Mouse (Mus musculus): Measurements from ENCODE around the gene Foxp1. TPM values are rescaled to one million over a fixed set of nuclear protein-coding genes. Genes with fewer than 3 reads are reported as not detected.

Gene Foxp1
- polyA plus RNA-seq, 1 experiment from 2014 or later: 91.9 TPM

GRCm38 (mm10) chr6:99540653-99541052 lies 18.1 kb upstream of the Foxp1 start:
- H3K27me3 ChIP-seq (ENCODE audit: control insufficient read depth, insufficient read depth, low read length): no peaks in the 10 kb centered on the region
- no peak overlapping the region for H3K4me3 ChIP-seq (ENCODE audit: low read depth, low read length)
- WGBS: 72% methylated on average over 6 of the region's 6 CpGs
- no peak overlapping the region for H3K27ac ChIP-seq (ENCODE audit: low read depth, low read length)
- no peaks in the 10 kb centered on the region for H3K9me3 ChIP-seq (ENCODE audit: control insufficient read depth, low read length)
- H3K4me2 ChIP-seq (replicated peaks; ENCODE audit: low read depth, low read length): no peak overlapping the region
- DNase-seq (ENCODE audit: low spot score) (no peak), ATAC-seq (ENCODE audit: low FRiP score) (no peak)
- H3K4me1 ChIP-seq (replicated peaks; ENCODE audit: control insufficient read depth, insufficient read depth, low read length): no peaks in the 10 kb centered on the region
- no peaks in the 10 kb centered on the region for H3K36me3 ChIP-seq (ENCODE audit: control insufficient read depth, insufficient read depth, low read length)
- H3K9ac ChIP-seq (ENCODE audit: low read depth, low read length): no peak overlapping the region

DNA sequence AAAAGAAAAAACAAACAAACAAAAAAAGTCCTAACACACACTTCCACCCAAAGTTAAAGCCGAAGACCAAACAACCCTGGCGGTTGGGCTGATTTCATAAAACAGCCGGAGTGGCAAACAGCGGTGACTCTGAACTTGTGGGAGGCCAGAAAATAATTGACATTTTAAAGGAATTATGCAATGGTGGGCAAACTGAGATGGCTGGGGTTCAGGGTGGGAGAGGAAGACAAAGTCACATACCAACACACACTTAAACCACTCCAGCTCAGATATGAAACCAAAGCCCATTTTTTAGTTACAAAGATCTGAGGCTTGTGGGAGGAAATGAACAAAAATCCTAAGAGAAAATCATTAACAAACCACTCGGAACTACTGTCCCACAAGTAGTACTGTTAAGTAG lies 17.6 kb upstream of the Foxp1 start:
- Histone ChIP-seq H3K4me2 (replicated peaks; ENCODE audit: low read depth, low read length) (no peak overlapping the region), H3K36me3 (ENCODE audit: control insufficient read depth, insufficient read depth, low read length) (no peaks in the 10 kb centered on the region), H3K9ac (ENCODE audit: low read depth, low read length) (no peak overlapping the region), H3K4me1 (replicated peaks; ENCODE audit: control insufficient read depth, insufficient read depth, low read length) (no peaks in the 10 kb centered on the region), H3K27me3 (ENCODE audit: control insufficient read depth, insufficient read depth, low read length) (no peaks in the 10 kb centered on the region), H3K4me3 (ENCODE audit: low read depth, low read length) (no peak overlapping the region), H3K27ac (ENCODE audit: low read depth, low read length) (no peak overlapping the region), H3K9me3 (ENCODE audit: control insufficient read depth, low read length) (no peaks in the 10 kb centered on the region)
- WGBS: 82% methylated on average over 5 of the region's 5 CpGs
- no peak for DNase-seq (ENCODE audit: low spot score)
- ATAC-seq (ENCODE audit: low FRiP score): no peak

- H3K27ac ChIP-seq (ENCODE audit: low read depth, low read length): no peak overlapping the region
- H3K4me3 ChIP-seq (ENCODE audit: low read depth, low read length): no peak overlapping the region
- no peak overlapping the region for H3K9ac ChIP-seq (ENCODE audit: low read depth, low read length)
- WGBS: 82% methylated on average over 17 of the region's 17 CpGs
- no peaks in the 10 kb centered on the region for H3K27me3 ChIP-seq (ENCODE audit: control insufficient read depth, insufficient read depth, low read length)
- H3K4me1 ChIP-seq (replicated peaks; ENCODE audit: control insufficient read depth, insufficient read depth, low read length): no peaks in the 10 kb centered on the region
- H3K4me2 ChIP-seq (replicated peaks; ENCODE audit: low read depth, low read length): no peak overlapping the region
- H3K36me3 ChIP-seq (ENCODE audit: control insufficient read depth, insufficient read depth, low read length): no peaks in the 10 kb centered on the region
- ATAC-seq (ENCODE audit: low FRiP score) (no peak), DNase-seq (ENCODE audit: low spot score) (no peak)
- H3K9me3 ChIP-seq (ENCODE audit: control insufficient read depth, low read length): no peaks in the 10 kb centered on the region
These were observed 15.8 kb upstream of the Foxp1 start for GRCm38 (mm10) chr6:99538194-99538941.

DNA sequence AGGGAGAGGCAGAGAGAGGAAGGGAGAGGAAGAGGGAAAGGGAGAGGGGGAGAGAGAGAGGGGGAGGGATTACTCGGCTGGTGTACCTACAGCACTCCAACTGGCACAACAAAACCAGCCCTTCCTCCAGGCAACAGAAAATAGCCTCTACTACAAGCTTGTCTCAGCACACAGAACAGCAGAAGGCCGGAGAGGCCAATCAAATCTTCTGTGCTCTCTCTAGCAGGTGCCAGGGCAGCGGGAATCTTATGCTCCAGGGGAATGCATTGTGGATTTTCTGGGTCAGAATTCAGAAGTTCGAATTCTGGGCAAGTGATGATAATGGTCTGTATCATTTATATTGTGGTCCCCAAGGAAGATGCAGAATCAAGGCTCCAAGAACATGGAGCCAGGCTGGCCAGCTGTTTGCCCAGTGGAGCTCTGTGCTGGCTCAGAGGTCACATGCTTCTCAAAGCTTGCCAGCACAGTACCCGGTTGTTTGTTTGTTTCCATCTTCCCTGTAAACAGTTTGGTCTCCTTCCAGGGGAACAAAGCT lies 11.8 kb upstream of the Foxp1 start:
- ATAC-seq (ENCODE audit: low FRiP score): no peak
- Histone ChIP-seq H3K9ac (ENCODE audit: low read depth, low read length) (no peak overlapping the region), H3K4me3 (ENCODE audit: low read depth, low read length) (no peak overlapping the region), H3K4me1 (replicated peaks; ENCODE audit: control insufficient read depth, insufficient read depth, low read length) (no peaks in the 10 kb centered on the region), H3K27ac (ENCODE audit: low read depth, low read length) (no peak overlapping the region), H3K9me3 (ENCODE audit: control insufficient read depth, low read length) (no peaks in the 10 kb centered on the region), H3K27me3 (ENCODE audit: control insufficient read depth, insufficient read depth, low read length) (no peaks in the 10 kb centered on the region), H3K4me2 (replicated peaks; ENCODE audit: low read depth, low read length) (no peak overlapping the region), H3K36me3 (ENCODE audit: control insufficient read depth, insufficient read depth, low read length) (no peaks in the 10 kb centered on the region)
- WGBS: 62% methylated on average over 5 of the region's 5 CpGs
- DNase-seq (ENCODE audit: low spot score): no peak

GRCm38 (mm10) chr6:99532458-99532857 lies 9.9 kb upstream of the Foxp1 start:
- Histone ChIP-seq H3K36me3 (ENCODE audit: control insufficient read depth, insufficient read depth, low read length) (no peaks in the 10 kb centered on the region), H3K4me1 (replicated peaks; ENCODE audit: control insufficient read depth, insufficient read depth, low read length) (no peaks in the 10 kb centered on the region), H3K27me3 (ENCODE audit: control insufficient read depth, insufficient read depth, low read length) (no peaks in the 10 kb centered on the region), H3K27ac (ENCODE audit: low read depth, low read length) (no peak overlapping the region), H3K4me3 (ENCODE audit: low read depth, low read length) (no peak overlapping the region), H3K9me3 (ENCODE audit: control insufficient read depth, low read length) (no peaks in the 10 kb centered on the region), H3K4me2 (replicated peaks; ENCODE audit: low read depth, low read length) (no peak overlapping the region), H3K9ac (ENCODE audit: low read depth, low read length) (no peak overlapping the region)
- WGBS: 91% methylated on average over 4 of the region's 4 CpGs
- DNase-seq (ENCODE audit: low spot score) (no peak), ATAC-seq (ENCODE audit: low FRiP score) (no peak)

GRCm38 (mm10) chr6:99528972-99529371 lies 6.5 kb upstream of the Foxp1 start:
- Histone ChIP-seq H3K36me3 (ENCODE audit: control insufficient read depth, insufficient read depth, low read length) (no peaks in the 10 kb centered on the region), H3K4me1 (replicated peaks; ENCODE audit: control insufficient read depth, insufficient read depth, low read length) (no peaks in the 10 kb centered on the region), H3K9me3 (ENCODE audit: control insufficient read depth, low read length) (no peaks in the 10 kb centered on the region), H3K4me3 (ENCODE audit: low read depth, low read length) (no peak overlapping the region), H3K9ac (ENCODE audit: low read depth, low read length) (no peak overlapping the region), H3K4me2 (replicated peaks; ENCODE audit: low read depth, low read length) (no peak overlapping the region), H3K27me3 (ENCODE audit: control insufficient read depth, insufficient read depth, low read length) (no peaks in the 10 kb centered on the region), H3K27ac (ENCODE audit: low read depth, low read length) (no peak overlapping the region)
- WGBS: 71% methylated on average over 2 of the region's 2 CpGs
- DNase-seq (ENCODE audit: low spot score): no peak
- ATAC-seq (ENCODE audit: low FRiP score): no peak

- no peak overlapping the region for H3K4me2 ChIP-seq (replicated peaks; ENCODE audit: low read depth, low read length)
- no peaks in the 10 kb centered on the region for H3K27me3 ChIP-seq (ENCODE audit: control insufficient read depth, insufficient read depth, low read length)
- no peak overlapping the region for H3K9ac ChIP-seq (ENCODE audit: low read depth, low read length)
- DNase-seq (ENCODE audit: low spot score): no peak
- ATAC-seq (ENCODE audit: low FRiP score): no peak
- no peak overlapping the region for H3K27ac ChIP-seq (ENCODE audit: low read depth, low read length)
- H3K9me3 ChIP-seq (ENCODE audit: control insufficient read depth, low read length): no peaks in the 10 kb centered on the region
- H3K36me3 ChIP-seq (ENCODE audit: control insufficient read depth, insufficient read depth, low read length): no peaks in the 10 kb centered on the region
- H3K4me3 ChIP-seq (ENCODE audit: low read depth, low read length): no peak overlapping the region
- no peaks in the 10 kb centered on the region for H3K4me1 ChIP-seq (replicated peaks; ENCODE audit: control insufficient read depth, insufficient read depth, low read length)
- WGBS: 90% methylated on average over 6 of the region's 6 CpGs
These were observed 5.1 kb upstream of the Foxp1 start for GRCm38 (mm10) chr6:99527457-99528105.

DNA sequence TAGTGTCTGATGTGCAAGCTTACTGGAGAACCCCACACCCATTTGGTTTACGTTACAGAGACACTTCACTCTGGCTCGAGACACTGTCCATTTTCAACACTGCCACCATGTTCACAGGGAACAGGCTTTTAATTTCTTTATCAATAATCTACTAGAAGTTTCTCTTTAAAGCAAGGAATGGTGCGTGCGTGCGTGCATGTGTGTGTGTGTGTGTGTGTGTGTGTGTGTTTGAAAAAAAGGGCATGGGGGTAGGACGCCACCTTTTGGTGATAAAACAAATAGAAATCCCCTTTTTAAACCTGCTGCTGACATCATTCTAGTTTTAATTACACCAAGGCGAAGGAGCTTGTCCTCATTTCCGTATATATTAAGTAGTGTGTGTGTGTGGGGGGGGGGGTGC lies 2.8 kb upstream of the Foxp1 start:
- Histone ChIP-seq H3K27ac (ENCODE audit: low read depth, low read length) (no peak overlapping the region), H3K9ac (ENCODE audit: low read depth, low read length) (no peak overlapping the region), H3K4me1 (replicated peaks; ENCODE audit: control insufficient read depth, insufficient read depth, low read length) (no peaks in the 10 kb centered on the region), H3K27me3 (ENCODE audit: control insufficient read depth, insufficient read depth, low read length) (no peaks in the 10 kb centered on the region), H3K9me3 (ENCODE audit: control insufficient read depth, low read length) (no peaks in the 10 kb centered on the region), H3K36me3 (ENCODE audit: control insufficient read depth, insufficient read depth, low read length) (no peaks in the 10 kb centered on the region), H3K4me3 (ENCODE audit: low read depth, low read length) (no peak overlapping the region), H3K4me2 (replicated peaks; ENCODE audit: low read depth, low read length) (no peak overlapping the region)
- DNase-seq (ENCODE audit: low spot score): peak; percentile 37
- WGBS: 63% methylated on average over 8 of the region's 8 CpGs
- no peak for ATAC-seq (ENCODE audit: low FRiP score)

All from hindbrain, embryonic 11.5 days (tissue).